Mouse (Mus musculus) cortical plate, adult 2 months (tissue): Measurements from ENCODE around the gene 1700023F06Rik. TPM values are rescaled to one million over a fixed set of nuclear protein-coding genes. Genes with fewer than 3 reads are reported as not detected.
A peak's percentile ranks its signal among the peaks of the same experiment; 100 is the strongest.
"Not testable (repeated sequence)": the region's sequence is repeated elsewhere in the genome, so short reads cannot be mapped to it uniquely, and the experiment has no call there.

Source experiments
- H3K27ac ChIP-seq: fragments of 200-500 bp; 2 replicates; pipeline ENCODE4 v1.5.1; 2012; ENCODE audit warnings: low read length, control low read depth, inconsistent platforms; ENCODE audit not compliant: insufficient read depth
- H3K4me1 ChIP-seq: fragments of 200-500 bp; 2 replicates; pipeline ENCODE4 v1.6.1; 2011; ENCODE audit warnings: low read length; ENCODE audit not compliant: control insufficient read depth, insufficient read depth
- H3K4me3 ChIP-seq: fragments of 200-500 bp; 2 replicates; pipeline ENCODE4 v1.5.1; 2011; ENCODE audit warnings: mild to moderate bottlenecking, low read length, control low read depth; ENCODE audit not compliant: insufficient read depth
- CTCF ChIP-seq: fragments of 200-500 bp; IDR thresholded peaks from 2 replicates; pipeline ENCODE4 v1.5.1; 2011; ENCODE audit warnings: mild to moderate bottlenecking, control low read depth, low read length; ENCODE audit not compliant: insufficient read depth; ENCODE audit errors: extremely low read depth
- POLR2A ChIP-seq: fragments of 200-500 bp; IDR thresholded peaks from 2 replicates; pipeline ENCODE4 v1.6.1; 2011; ENCODE audit warnings: mild to moderate bottlenecking, low read length, control low read depth; ENCODE audit not compliant: insufficient read depth; ENCODE audit errors: extremely low read depth
- polyA plus RNA-seq: library from polyadenylated mRNA; depleted of rRNA; stranded (reverse); fragments of >200 nt; gene quantifications from 2 replicates; pipeline ENCODE4 v1.2.3, GENCODE M21; 2012

Gene 1700023F06Rik
- polyA plus RNA-seq, 1 experiment: 4.2 TPM

DNA sequence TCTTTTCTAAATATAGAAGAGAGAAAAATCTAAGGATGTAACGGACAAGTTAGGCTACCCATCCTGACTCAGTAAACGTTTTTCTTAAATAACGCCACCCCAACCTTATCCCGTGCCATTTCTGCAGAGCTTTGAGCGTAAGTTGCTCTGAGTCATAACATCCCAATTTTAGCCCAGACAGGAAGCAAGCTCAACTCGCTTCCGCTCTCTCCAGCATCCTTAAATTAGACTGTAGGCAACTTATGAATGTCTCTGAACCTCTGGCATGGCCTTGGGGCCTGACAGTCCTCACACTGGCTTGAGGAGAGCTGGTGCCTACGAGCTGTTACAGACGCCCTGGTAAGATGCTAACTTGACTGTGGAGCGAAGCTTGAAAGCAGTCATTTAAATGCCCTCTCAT lies 15.1 kb upstream of the 1700023F06Rik start:
- TF ChIP-seq POLR2A (no peak), CTCF (no peak)
- peak overlapping the region; percentile 2; the same call in 1 of the 2 replicates for H3K27ac ChIP-seq
- peaks cover 3% of the 10 kb centered on the region for H3K4me1 ChIP-seq
- H3K4me3 ChIP-seq: no peak overlapping the region

DNA sequence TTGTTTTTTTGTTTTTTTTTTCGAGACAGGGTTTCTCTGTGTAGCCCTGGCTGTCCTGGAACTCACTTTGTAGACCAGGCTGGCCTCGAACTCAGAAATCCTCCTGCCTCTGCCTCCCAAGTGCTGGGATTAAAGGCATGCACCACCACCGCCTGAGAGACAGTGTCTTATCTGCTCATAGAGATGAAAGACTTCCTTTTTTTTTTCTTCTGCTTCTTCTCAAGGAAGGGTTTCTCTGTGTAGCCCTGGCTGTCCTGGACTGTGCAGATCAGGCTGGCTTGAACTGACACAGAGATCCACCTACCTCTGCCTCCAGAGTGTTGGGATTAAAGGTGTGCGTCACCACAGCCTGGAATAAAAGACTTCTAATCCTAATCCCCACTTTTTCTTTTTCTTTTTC lies 14.4 kb upstream of the 1700023F06Rik start:
- H3K27ac ChIP-seq, H3K4me3 ChIP-seq, H3K4me1 ChIP-seq: not testable (repeated sequence)

DNA sequence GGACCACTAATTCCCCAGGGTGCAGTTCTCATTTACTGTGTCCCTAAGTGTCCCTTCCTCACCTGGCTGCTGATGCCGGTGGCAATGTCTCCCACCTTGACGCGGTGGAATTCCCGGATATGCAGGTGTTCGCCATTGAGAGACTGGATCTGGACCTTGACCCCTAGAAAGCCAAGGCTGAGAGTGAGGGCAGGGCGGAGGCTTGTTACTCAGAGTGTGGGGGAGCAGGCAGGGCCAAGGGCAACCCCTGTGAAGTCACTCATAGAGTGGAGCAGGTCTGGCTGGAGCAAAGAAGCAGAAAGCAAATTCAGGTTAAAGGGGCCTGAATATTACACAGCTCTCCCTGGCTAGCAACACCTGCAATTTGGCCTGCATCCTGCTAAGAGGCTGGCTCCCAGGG lies 13.1 kb upstream of the 1700023F06Rik start:
- TF ChIP-seq CTCF: no peak
- TF ChIP-seq POLR2A: no peak
- Histone ChIP-seq H3K27ac (no peak overlapping the region), H3K4me3 (no peak overlapping the region), H3K4me1 (peaks cover 3% of the 10 kb centered on the region)

DNA sequence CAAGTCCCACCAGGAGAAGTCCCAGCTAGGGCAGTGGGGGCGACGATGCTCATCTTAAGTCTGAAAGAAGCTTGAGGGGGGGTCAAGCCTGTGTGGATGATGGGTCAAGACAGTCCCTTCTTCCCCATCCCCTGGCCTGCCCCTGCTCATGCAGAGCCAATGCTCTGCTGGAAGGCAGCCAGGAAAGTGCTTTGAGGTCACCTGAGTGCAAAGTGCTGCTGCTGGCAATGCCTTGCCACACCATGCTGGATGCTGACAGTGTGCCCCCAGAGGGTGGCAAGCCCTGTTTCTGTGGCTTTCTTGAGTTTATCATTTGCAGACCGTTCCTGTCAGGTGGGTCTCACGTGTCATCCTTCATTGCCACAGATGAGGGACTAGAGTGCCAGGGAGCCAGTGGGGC lies 11.6 kb upstream of the 1700023F06Rik start:
- H3K4me1 ChIP-seq: peaks cover 3% of the 10 kb centered on the region
- TF ChIP-seq CTCF (no peak), POLR2A (no peak)
- H3K4me3 ChIP-seq: no peak overlapping the region
- no peak overlapping the region for H3K27ac ChIP-seq

DNA sequence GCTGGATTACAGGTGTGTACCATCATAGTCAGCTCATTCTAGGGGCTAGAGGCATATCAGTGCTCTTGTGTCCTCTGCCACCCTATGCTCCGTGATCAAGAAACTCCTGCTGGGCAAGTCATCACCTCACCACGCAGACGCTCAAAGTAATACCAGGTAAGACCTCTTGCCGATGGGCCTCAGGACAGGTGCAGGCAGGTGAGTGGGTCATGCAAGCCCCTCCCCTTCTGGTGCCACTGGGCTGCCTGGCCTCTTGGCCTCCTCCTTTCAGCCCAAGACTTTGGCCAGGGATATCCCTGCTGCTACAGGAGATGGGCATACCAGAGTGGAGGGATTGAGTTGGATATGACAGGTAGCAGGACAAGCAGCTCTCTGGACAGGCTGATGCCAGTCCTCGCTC lies 10.9 kb upstream of the 1700023F06Rik start:
- TF ChIP-seq POLR2A (no peak), CTCF (no peak)
- Histone ChIP-seq H3K4me1 (peaks cover 3% of the 10 kb centered on the region), H3K27ac (no peak overlapping the region), H3K4me3 (no peak overlapping the region)

DNA sequence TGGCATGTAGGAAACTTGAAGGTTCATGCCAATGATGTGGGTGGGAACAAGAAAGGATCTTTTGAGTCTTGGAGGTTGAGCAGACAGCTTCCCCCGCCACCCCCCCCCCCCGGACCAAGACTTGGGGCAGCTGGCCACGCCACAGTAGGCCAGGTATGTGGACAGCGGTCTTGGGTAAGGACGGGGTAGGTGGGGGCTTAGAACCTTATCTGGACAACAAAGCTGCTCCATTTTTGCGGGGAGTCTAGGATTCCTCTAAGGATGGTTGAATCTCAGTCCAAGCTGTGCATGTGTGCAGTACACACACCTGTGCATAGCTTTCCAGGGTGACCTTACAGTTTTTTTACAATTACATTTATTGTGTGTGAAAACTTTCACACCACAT lies 10.2 kb upstream of the 1700023F06Rik start:
- H3K27ac ChIP-seq: peak overlapping the region; percentile 24
- TF ChIP-seq POLR2A (no peak), CTCF (no peak)
- H3K4me3 ChIP-seq: peak overlapping the region; percentile 57
- H3K4me1 ChIP-seq: peaks cover 1% of the 10 kb centered on the region

DNA sequence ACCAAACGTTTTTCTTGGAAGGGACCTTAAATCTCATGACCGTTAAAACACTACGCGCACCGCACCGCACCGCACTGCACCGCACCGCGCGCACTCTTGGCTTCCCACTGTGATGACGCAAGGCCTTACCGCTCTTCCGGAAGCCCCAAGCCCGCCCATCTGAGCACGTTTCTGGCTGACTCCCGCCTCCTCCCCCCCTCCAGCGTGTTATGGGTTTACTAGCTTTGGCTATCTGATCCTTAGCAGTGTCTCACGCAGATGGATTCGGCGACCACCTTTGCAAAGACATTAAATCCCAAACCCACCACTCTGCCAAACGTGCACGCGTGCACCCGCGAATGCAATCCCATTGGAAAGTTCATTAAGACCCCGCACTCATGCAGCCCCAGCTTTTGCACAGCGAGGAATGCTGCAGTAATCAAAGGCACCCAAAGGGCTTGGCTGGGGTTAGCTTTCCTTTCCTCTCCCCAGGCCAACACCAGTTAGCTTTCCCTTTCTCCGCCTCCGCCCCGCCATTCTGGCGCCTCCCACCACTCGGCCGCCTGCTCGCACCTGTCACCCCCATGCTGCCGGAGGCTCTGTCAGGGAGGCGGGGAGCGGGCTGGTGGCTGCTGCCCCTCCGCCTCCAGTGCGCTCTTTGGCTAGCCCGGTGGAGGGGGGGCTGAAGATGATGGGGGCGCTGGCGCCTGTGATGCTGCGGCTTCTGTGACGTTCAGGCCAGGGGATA lies 9.6 kb upstream of the 1700023F06Rik start, which contains the start of gene Spata32:
Gene Spata32 (minus strand): TSS at position 643 of the 727 bp plus-strand sequence.
- no peak for TF ChIP-seq POLR2A
- TF ChIP-seq CTCF: no peak
- H3K4me3 ChIP-seq: peak within 1 kb of the TSS; percentile 57
- H3K27ac ChIP-seq: peak within 1 kb of the TSS; percentile 24
- H3K4me1 ChIP-seq: no peaks in the 10 kb centered on the region; the same call in 1 of the 2 replicates

DNA sequence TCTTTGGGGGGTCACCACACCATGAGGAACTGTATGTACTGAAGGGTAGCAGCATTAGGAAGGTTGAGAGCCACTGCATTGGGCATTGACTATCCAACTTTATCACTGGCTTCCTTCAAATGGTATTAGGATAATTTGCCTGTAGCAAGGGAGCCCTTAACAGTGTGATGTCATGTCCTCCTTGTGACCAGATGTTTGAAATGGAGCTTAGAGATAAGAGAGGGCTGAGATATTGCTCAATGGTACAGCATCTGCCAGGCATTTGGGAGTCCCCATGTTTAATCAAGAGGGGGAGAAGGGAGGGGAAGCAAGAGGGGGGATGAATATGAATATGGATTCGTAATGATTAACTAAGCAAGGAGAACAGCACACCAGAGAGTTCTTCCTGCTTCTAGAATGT lies 7.0 kb upstream of the 1700023F06Rik start:
- TF ChIP-seq POLR2A: no peak
- TF ChIP-seq CTCF: no peak
- Histone ChIP-seq H3K27ac (no peak overlapping the region), H3K4me1 (no peaks in the 10 kb centered on the region; the same call in 1 of the 2 replicates), H3K4me3 (no peak overlapping the region)

DNA sequence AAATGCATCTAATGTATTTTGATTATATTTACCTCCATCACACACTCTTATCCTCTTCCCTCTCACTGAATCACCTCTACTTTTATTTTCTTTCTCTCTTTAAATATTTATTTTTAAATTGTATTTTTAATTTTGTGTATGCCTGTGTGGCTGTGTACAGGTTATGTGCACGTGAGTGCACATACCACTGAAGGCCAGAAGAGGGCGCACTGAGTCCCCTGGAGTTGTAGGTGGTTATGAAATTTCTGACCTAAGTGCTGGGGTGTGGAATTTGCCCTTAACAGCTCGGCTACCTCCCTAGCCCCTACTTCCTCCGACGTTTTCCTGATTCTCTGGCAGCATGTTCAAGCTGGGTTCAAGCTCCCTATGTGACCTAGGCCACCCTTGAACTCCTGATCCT lies 5.4 kb upstream of the 1700023F06Rik start:
- H3K4me3 ChIP-seq: no peak overlapping the region

DNA sequence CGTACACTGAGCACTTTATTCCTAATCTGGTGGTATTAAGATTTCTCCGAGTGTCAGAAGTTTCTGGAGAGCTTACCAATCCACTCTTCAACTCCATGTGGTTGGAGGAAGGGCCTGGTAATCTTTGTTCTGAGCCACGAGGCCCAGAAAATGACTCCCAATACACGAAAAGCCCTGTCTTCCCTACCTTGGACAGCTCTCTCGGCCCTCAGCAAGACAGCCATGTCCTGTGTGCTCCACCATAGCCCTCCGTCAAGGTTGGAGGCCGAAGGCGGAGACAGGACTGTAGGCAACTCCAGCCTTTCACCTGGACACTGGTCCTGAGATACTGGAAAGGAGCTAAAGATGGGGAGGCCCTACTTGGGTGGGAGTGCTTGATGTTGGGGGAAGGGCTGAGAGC lies 1.9 kb upstream of the 1700023F06Rik start:
- Histone ChIP-seq H3K4me3 (no peak overlapping the region), H3K27ac (no peak overlapping the region), H3K4me1 (no peaks in the 10 kb centered on the region)
- no peak for TF ChIP-seq POLR2A
- no peak for TF ChIP-seq CTCF

More for the DNA sequence above, 5.4 kb upstream of the 1700023F06Rik start:
- Histone ChIP-seq H3K27ac (no peak overlapping the region), H3K4me1 (no peaks in the 10 kb centered on the region)
- TF ChIP-seq CTCF (no peak), POLR2A (no peak)

DNA sequence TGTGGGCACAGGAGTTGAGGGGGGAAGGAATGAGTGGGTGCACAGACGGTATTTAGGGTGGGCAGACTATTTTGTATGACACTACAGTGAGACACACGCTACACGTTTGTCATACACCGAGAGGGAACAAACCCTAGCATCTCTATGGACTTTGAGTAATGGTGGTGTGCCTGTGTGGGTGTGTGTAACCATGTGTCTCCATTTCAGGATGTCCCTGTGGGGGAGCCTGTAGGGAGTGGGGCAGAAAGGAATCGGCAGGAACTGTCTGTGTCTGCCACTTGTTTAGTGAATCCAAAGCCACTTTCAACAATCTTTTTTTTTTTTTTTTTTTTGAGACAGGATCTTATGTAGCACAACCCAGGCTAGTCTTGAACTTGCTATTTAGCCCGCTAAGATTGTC lies 2.2 kb downstream of the 1700023F06Rik start:
- TF ChIP-seq CTCF (no peak), POLR2A (no peak)
- Histone ChIP-seq H3K27ac (no peak overlapping the region), H3K4me3 (no peak overlapping the region), H3K4me1 (no peaks in the 10 kb centered on the region)
